Mouse (Mus musculus) heart, postnatal 25 days (tissue): ENCODE results near the gene Ndfip2. TPM values are rescaled to one million over a fixed set of nuclear protein-coding genes. Genes with fewer than 3 reads are reported as not detected.

ENCODE experiments used
- DNase-seq: peaks from one replicate; pipeline ENCODE4 v3.0.0; 2022; ENCODE audit warnings: low spot score
- intact Hi-C: fragments of 180-260 bp; cut with DNase I; formaldehyde crosslinking; loops from one replicate; pipeline ENCODE4 v1.15.1; 2025
- total RNA-seq, 2 experiments: library from RNA; stranded (reverse); gene quantifications; 2 replicates each; pipeline ENCODE4 v1.2.3; 2021

Gene Ndfip2
- total RNA-seq: 10 to 100 TPM; 19.3 to 19.7 TPM

DNA sequence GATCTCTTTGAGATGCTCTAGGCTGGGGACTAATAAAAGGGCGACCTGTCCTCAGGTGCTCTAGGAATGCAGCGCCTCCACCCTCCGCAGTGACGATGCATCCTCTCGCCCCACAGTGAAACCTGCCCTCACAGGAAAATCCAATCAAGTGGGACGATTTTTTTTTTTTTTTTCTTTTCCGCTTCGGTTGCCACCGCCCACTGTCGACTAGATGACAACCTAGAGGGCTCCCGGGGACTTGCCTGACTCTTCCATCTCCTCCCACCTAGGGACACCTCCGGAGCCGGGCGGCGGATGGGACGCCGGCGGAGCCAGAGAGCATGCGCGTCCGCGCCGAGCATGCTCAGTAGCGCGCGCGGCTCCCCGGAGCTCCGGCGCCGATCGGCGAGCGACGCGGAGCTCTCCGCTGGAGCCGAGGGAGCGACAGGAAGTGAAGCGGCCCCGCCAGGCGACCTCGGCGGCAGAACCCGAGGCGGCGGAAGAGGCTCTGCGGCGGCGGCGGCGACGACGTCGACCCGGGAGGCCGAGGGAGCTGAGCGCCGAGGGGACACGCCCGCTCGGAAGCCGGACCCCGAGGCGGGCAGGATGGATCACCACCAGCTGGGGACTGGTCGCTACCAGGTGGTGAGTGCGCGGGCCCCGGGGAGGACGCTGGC lies at the start of gene Ndfip2:
Gene Ndfip2 (plus strand): TSS at position 195 of the 656 bp plus-strand sequence.
- intact Hi-C loops: no loop called here
- DNase-seq: peak; percentile 77

DNA sequence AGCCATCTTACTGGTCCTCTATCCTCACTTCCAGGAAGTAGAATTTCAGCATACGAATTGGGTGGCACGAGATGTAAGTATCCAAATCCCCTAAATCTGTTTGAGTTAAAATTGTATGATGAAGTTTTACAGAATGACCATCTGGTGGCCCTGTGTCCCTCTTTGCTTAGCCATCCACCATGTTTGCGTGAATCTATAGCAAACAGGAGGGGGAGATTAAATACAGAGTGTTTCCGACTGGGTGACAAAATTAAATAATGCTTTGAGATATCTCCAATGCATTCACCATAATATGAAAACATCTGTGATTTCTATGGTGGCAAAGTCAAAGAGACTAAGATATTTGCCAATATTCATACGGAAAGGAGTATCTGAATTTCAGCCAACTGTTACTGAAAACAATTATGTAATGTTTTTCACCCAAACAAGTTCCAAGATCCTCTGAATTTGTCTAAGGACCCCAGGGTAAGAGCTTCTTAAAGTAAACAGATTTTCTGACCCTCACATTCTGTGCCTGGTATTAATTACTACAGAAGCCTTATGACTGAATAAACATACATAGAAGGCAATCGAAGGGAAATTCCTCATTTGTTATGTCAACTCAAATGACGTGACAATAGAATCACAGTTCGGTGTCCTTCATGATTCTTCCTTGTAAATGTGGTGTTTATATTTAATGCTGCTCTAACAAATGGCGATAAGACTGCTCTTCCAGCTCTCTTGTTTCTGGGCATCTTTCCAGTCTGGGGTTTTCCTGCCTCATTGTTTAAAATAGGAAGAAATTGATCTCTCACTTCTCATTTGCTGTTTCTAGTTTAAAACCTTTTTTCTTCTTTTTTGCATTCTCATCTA lies 38.6 kb upstream of the Ndfip2 start:
- DNase-seq: no peak
- intact Hi-C loops: no loop called here

DNA sequence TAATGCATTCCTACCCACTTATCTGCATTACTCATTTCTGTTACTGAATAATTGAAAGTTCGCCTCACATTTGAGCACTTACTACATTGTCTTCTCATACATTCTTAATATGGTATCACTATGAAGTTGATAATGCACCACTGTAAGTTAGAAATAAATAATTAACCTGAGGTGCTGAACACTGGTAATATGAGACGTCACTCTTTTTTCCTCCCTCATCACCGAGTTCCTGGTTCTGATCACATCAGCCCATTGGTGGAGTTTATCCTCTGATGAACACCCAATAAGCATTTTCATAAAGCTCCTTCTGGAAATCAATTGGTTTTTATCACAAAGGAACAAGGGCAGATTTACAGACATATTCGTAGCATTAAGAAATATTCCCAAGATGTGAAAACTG lies 36.1 kb upstream of the Ndfip2 start:
- intact Hi-C loops: no loop called here

DNA sequence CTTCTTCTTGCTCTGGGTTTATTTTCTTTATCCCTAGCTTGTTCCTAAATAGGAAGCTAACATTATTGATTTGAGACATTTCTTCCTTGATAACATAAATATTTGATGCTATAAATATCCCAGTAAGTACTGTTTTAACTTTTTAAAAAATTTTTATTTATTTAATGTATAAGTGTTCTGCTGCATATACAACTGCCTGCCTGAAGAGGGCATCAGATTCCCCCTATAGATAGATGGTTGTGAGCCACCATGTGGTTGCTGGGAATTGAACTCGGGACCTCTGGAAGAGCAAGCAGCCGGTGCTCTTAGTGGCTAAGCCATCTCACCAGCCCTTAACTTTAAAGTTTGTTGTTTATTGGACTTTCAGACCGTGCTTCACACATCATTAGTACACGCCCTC lies 32.6 kb upstream of the Ndfip2 start:
- intact Hi-C loops: no loop called here
- DNase-seq: no peak

More for the DNA sequence above, 36.1 kb upstream of the Ndfip2 start:
- DNase-seq: no peak

DNA sequence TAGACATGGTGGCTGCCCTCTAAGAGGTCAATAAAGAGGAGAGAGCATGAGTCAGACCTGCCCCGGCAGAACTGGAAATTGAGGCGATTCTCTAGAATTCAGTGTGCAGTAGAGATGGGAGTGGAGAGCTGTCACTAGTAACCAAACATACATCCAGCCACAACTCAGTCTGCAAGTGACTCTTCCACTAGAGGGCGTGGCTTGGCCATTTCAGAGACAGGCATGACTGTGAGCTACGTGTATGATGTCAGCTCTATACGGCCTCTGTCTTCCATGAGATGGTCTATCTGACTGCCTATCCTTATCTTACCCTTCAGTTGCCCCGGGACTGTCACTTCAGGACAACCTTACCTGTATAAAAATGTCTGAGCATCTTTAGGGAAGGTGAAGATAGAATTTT lies 26.0 kb upstream of the Ndfip2 start:
- DNase-seq: no peak
- intact Hi-C loops: loop anchor here (2.0 kb wide), 1 partner anchor 64 kb away; no protein-coding TSS in a partner anchor

DNA sequence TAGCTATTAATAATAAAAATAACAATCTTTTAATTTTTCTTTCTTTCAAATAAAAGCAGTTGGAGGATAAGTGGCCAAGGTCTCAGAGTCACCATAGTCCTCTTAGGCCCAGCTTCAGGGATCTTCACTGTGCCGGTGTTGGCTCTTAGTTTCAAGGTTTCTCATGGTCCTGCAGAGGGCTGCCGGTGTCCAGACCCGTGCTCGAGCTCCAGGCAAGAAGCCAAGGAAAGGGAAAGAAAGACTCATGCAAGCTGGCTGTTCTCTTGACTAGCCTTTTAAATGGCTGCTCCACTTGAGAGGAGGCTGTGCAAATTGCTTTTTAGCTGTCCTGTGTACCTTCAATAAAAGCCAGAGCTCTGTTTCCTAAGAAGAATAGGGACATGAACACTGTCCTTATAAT lies 21.8 kb upstream of the Ndfip2 start:
- intact Hi-C loops: no loop called here
- no peak for DNase-seq

DNA sequence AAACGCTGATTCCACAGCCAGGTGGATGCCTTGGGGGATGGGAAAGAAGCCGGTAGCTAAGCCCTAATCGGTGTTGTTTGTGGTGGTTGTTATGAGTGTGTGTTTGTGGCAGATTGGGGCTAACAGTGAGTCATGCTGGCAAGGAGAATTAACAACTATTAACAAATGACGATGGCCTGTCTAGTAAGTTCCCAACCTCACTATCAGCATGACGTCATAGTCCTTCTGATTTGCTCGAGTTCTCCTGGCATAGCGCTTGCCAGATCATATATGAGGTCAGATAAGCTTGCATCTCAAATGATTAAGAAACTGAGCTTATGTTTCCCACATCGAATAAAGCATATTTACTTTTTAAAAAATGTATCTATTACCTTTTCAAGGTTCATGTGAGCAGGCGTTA lies 20.6 kb upstream of the Ndfip2 start:
- no peak for DNase-seq

DNA sequence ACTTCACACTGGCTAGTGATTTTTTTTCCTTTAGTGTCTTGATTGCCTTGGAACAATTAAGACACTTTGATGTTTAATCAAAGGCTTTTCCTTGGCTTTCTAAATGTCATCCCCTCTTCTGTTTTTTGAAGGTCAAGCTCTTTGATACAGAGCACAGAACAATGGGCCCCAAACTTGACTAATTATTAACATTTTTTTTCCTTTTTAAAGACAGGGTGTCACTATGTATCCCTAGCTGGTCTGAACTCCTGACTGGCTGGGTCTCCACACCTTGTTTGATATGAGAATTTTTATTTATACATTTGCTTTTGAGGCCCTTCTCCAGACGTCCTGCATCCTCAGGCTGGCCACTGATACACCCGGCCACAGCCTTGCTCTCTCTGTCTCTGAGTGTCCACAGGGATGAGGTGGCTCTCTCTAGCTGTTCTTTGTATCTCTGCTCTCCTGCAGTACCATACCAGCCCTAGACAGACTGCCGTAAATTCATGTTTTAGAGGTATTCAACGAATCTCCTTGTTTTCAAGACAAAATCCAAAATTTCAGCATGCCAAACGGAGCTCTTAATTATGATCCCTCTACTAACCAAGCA lies 19.8 kb upstream of the Ndfip2 start:
- intact Hi-C loops: no loop called here

More for the DNA sequence above, 20.6 kb upstream of the Ndfip2 start:
- intact Hi-C loops: no loop called here

DNA sequence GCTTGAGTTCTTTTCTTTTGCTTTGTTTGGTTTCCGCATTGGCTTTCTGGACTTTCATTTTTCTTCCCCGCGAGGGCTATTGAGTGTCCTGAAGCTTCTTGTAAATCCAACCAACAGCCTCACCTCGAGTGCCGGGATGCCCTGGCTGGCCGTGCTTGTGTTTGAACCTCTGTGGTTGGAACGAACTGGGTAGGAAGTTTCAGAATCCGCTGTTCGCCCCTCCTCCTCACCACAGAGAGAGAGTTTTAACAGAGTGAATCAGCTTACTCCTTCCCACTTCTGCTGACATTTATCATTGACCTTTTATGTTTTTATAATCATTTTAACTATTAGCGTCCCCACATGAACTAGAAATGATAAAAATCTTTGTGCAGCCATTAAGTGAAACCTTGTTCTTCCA lies 18.3 kb upstream of the Ndfip2 start:
- no peak for DNase-seq
- intact Hi-C loops: no loop called here

More for the DNA sequence above, 19.8 kb upstream of the Ndfip2 start:
- DNase-seq: no peak

DNA sequence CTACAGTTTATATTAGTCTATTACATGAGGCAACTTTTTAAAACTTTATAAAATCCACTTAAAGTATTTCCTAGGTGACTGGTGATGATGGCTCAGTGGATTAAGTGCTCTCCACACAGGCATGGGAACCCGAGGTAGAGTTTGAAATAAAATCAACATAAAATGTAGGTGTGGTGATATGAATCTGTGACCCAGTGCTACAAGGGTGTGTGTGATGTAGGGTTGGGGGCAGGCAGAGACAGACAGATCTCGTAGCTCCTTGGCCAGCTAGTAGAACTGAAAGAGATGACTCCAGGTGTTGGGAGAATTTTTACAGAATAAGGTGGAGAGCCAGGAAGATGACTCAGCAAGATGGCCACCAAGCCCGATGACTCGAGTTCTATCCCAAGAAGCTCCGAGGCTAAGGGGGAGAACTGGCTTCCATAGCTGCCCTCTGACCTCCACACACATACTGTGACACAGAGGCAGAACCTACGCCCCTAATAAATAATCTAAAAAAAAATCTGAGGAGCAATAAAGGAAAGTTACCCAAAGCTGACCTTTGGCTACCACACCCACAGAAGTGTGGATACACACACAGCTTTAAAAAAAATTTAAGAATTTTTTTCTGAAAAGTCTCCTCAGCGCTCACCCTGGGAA lies 14.4 kb upstream of the Ndfip2 start:
- no peak for DNase-seq
- intact Hi-C loops: no loop called here

DNA sequence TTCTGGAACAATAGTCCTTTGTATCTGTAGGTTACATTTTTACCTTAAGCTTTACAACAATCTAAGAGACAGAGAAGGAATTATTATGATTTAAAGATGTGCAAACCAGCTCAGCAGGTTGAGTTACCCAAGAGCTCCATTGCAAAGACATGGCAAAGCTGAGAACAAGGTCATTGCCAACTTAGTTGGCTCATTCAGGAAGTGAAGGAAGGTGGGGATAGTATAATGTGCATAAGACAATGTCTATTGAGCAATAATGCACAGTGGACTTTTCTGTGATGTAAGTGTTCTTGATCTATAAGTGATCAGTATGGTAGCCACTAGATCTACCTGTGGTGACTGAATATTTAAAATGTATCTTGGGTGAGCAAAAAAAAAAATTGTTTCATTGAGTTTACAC lies 7.3 kb upstream of the Ndfip2 start:
- DNase-seq: no peak
- intact Hi-C loops: no loop called here

DNA sequence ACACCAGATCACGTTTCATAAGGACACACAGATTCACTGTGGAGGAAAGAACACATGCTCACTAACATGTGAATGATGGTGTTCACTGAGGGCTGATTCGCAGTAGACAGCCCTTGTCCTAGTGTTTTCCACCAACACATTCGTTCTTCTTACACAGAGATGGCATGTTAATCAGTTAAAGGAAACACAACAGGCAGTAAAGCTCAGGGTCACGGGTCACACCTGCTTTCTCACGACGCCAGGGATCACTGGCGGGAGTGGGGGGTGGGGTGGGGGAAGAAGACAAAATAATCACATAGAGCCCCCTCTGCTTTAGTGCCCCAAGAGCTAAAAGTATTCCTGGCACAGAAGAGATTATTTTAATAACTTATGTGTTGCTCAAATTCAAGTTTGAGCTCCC lies 5.1 kb upstream of the Ndfip2 start:
- intact Hi-C loops: no loop called here

DNA sequence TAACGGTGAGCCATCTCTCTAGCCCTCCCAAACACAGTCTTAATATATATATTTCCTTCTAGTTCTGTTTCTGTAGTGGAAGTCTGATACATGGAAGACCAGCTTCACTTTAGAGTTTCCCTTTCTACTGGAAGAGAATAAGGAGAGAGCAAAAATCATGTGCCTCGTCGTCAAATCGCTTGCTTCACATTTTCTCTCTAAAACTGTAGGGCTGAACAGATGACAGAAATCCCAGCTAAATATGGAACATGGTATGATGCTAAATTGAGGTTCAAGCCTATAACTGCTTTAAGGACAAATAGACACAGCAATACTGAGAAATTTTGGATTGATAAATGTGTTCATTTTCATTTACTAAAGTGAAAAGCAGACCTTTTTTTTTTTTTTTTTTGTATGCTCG lies 4.0 kb upstream of the Ndfip2 start:
- no peak for DNase-seq
- intact Hi-C loops: no loop called here

More for the DNA sequence above, 5.1 kb upstream of the Ndfip2 start:
- no peak for DNase-seq

DNA sequence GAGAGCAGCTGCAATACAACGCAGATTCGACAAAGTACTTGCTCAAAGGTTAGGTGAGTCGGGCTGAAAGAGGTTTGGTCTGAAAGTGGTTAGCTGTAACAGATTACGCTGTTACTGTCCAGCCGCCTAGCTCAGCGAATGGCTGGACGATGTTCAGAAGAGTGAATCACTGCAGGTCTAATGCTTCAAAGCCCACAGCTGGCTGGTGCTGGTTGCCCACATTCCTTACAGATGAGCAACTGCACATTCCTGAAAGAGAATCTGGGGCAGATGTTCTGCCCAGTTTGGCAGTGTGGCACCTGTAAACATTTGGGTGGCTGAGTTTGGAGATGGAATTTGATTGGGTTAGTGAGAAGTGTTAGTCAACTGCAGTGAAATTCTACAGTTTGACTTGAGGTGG lies 2.8 kb upstream of the Ndfip2 start:
- intact Hi-C loops: no loop called here
- DNase-seq: no peak

DNA sequence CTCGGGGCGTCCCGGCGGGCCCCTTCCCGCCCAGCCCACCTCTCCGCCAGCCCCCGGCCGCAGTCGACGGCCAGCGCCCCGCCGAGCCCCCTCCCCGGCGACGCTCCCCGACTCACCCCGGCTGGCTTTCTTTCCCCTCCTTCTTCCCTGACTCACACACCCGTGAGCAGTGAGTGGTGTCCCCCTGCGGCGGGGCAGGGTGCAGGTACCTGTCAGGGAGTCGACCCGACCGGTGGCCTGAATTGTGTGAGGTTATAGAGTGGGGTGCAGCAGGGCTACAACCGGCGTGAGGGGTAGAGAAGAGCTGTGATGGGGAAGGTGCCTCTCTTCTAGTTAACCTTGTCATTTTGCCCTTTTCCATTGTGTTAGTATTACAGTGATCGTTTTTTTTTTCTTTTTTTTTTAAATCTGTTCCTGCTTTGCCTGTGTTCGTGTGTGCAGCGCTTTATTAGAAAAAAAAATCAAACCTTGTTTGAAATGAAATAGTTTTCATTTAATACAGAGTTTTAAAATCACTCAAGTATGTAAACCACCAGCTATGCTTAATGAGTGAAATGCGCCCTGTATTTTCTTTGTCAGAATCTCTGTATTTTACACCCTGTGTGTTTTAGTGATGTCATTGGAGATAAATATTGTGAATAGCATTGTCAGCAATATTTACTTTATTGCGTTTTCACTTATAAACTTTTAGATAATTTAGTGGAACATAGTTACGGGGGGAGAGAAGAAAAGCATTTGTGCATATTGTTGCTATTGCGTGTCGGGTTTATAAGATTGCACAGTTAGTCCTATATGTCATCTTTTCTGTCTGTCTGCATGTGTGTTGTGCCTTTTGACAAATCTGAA lies 885 bp downstream of the Ndfip2 start:
- intact Hi-C loops: no loop called here
- peak; percentile 8 for DNase-seq

DNA sequence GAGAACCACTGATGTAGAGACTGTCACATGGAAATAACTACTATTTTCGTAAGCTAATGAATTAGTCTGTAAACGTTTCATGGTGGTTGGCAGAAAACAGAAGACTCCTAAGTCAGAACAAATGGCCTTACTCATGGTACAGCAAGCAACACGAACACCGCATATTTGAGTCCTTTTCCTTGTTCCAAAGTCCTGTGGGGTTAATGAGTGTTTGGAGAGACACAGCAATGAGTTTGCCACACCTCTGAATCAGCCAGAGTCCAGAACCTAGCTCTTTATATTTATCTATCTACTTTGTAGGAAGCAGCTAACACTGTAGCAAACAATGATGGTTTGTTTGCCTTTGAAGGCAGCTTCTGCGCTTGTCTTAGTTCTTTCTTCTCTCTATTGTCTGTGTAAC lies 4.5 kb downstream of the Ndfip2 start:
- intact Hi-C loops: no loop called here
- no peak for DNase-seq

DNA sequence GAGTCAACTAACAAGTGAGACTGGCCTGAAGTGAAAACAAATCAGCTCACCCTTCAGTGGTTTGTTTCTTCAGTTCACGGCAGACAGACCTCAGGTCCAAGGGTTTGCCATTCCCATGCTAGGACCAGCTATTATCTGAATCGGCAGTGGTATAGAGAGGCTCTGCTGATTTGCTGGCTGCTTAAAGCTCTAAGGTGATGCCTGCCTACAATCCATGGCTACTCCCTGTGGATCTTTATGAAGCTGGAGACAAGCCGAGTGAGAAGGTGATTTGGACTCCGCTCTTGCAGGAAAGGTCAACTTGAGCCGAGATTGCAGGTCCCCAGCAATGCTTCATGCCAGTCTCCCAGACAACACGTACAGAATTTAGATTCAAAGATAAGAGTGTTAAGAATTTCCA lies 8.7 kb downstream of the Ndfip2 start:
- intact Hi-C loops: no loop called here
- no peak for DNase-seq

DNA sequence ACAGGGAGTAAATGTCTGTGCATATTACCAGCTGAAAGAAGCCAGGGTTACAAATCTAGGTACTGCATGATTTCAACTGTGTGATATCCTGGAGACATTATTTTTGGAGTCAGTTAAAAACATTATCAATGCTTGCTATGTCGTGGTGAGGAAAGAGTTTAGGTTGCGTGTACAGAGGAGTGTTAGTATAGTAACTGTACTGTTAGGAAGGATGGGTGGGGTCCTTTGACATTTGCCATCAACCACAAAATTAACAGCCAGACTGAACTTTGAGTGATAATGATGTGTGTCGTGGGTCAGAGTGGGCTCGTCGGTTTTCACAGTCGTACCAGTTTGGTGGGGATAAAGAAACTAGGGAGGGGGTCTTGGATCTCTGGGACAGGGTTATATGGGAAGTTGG lies 13.7 kb downstream of the Ndfip2 start:
- intact Hi-C loops: no loop called here
- DNase-seq: no peak

DNA sequence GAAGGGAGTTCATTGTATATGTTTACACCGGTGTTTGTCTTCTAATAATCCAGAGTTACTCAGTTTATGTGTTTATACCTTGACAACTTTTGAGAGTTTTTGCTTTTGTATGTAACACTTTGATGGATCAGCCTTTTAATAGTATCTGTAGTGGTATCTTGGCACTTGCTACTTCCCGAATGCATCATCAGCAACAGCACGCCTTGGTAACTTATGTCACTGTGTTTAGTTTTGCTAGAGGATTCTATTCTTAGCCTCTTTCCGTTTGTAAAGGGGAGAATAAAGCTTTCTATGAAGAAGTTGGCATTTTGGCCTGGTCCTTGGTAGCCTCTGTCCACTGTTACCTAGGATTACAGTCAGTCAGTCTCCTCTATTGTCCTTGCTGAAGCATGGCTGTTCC lies 14.2 kb downstream of the Ndfip2 start:
- intact Hi-C loops: no loop called here
- no peak for DNase-seq

DNA sequence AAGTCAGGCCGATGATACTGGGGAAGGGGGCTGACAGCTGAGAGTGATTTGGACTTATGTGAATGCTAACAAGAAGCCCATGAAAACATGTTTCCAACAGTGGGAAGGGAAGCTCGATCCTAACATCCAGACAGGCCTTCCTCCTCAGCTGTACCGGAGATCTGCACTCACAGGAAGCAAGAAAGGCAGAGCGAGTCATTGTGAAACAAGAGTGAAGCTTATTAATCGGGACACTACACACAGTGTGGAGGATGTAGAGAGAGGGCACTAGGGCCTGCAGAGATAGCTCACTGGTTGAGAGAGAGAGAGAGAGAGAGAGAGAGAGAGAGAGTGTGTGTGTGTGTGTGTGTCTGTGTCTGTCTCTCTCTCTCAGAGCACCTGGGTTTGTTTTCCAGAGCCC lies 16.8 kb downstream of the Ndfip2 start:
- intact Hi-C loops: no loop called here
- DNase-seq: no peak
